Comparison of ENCODE assay signal across 18 mouse cellular contexts in genomic region chr6:51036956-51037355, GRCm38 (mm10).
DNase-seq lines count a peak whose midpoint lies in the region; ATAC-seq and TF ChIP-seq lines count a peak whose summit lies in the region.
"Had no signal": no experiment of that assay in that cellular context is flagged by ENCODE, and none has a peak within 500 bp of the region (broad histone marks: within the 10 kb centered on the region; RNA-seq: fewer than 3 reads in every experiment).

No protein-coding gene starts in this region.

- no peak overlapping the region for H3K9ac ChIP-seq in kidney, embryonic 15.5 days
- no peak overlapping the region for H3K9ac ChIP-seq in stomach, embryonic 14.5 days (replicated peaks; ENCODE audit: low read depth, low read length)
- H3K9ac ChIP-seq in stomach, postnatal 0 days (ENCODE audit: low read length): no peak overlapping the region
- H3K9ac ChIP-seq: limb, embryonic 13.5 days; neural tube, embryonic 15.5 days had no signal

- TF ChIP-seq CTCF in stomach, postnatal 0 days (IDR thresholded peaks at IDR 0.05; ENCODE audit: low read depth): no peak

- H3K4me1 ChIP-seq in heart, embryonic 10.5 days: peaks cover 9% of the 10 kb centered on the region
- H3K4me1 ChIP-seq in kidney, embryonic 15.5 days: peaks cover 37% of the 10 kb centered on the region
- peaks cover 4% of the 10 kb centered on the region; the same call in 1 of the 2 replicates for H3K4me1 ChIP-seq in stomach, embryonic 14.5 days (ENCODE audit: control insufficient read depth, insufficient read depth, low read length)
- no peaks in the 10 kb centered on the region for H3K4me1 ChIP-seq in stomach, postnatal 0 days (replicated peaks; ENCODE audit: control insufficient read depth, insufficient read depth)

- no peaks in the 10 kb centered on the region for H3K27me3 ChIP-seq in heart, embryonic 10.5 days (ENCODE audit: insufficient read depth, poor library complexity, severe bottlenecking)
- peaks cover 4% of the 10 kb centered on the region; the same call in 1 of the 2 replicates for H3K27me3 ChIP-seq in kidney, embryonic 15.5 days
- no peaks in the 10 kb centered on the region for H3K27me3 ChIP-seq in stomach, embryonic 14.5 days (ENCODE audit: control insufficient read depth, insufficient read depth, low read length)
- no peaks in the 10 kb centered on the region for H3K27me3 ChIP-seq in stomach, postnatal 0 days (ENCODE audit: control insufficient read depth, insufficient read depth, low read length)
- H3K27me3 ChIP-seq: neural tube, embryonic 15.5 days; Patski had no signal

- H3K36me3 ChIP-seq in heart, embryonic 10.5 days: no peaks in the 10 kb centered on the region
- H3K36me3 ChIP-seq in kidney, embryonic 15.5 days: no peaks in the 10 kb centered on the region
- no peaks in the 10 kb centered on the region for H3K36me3 ChIP-seq in stomach, embryonic 14.5 days (ENCODE audit: control insufficient read depth, insufficient read depth, low read length)
- H3K36me3 ChIP-seq in stomach, postnatal 0 days (ENCODE audit: control insufficient read depth, insufficient read depth, low read length): no peaks in the 10 kb centered on the region
- H3K36me3 ChIP-seq: forebrain, embryonic 10.5 days; limb, embryonic 13.5 days; midbrain, embryonic 10.5 days; neural tube, embryonic 15.5 days had no signal

- H3K4me3 ChIP-seq in heart, embryonic 10.5 days: no peak overlapping the region
- no peak overlapping the region for H3K4me3 ChIP-seq in kidney, embryonic 15.5 days (replicated peaks)
- H3K4me3 ChIP-seq in stomach, embryonic 14.5 days (ENCODE audit: low read depth, low read length): no peak overlapping the region
- H3K4me3 ChIP-seq in stomach, postnatal 0 days (ENCODE audit: low read depth, low read length): no peak overlapping the region
- H3K4me3 ChIP-seq: forebrain, embryonic 10.5 days; layer of hippocampus, adult 2 months; left cerebral cortex, adult 2 months; limb, embryonic 13.5 days; midbrain, embryonic 10.5 days; neural tube, embryonic 15.5 days had no signal

- DNase-seq in heart, adult 11 months: peak; percentile 46
- DNase-seq in heart, embryonic 10.5 days (ENCODE audit: low spot score): no peak
- no peak for DNase-seq in kidney, postnatal 10 days
- no peak for DNase-seq in stomach, postnatal 0 days (ENCODE audit: low spot score)
- no peak for DNase-seq in left cerebral cortex, postnatal 25 days (ENCODE audit: low spot score in 2 of 2)
- DNase-seq: cerebellum, postnatal 10 days; thymus, postnatal 36 days had no signal

- no peak for ATAC-seq in kidney, embryonic 15.5 days (replicated peaks; ENCODE audit: low FRiP score)
- no peak for ATAC-seq in stomach, embryonic 14.5 days (ENCODE audit: insufficient number of reproducible peaks, insufficient read depth, low FRiP score, low read depth)
- ATAC-seq in stomach, postnatal 0 days (ENCODE audit: low FRiP score, low TSS enrichment): no peak
- no peak for ATAC-seq in frontal cortex, adult (ENCODE audit: low TSS enrichment)
- ATAC-seq: inflammation-experienced regulatory T-cells, adult 6 months; Patski had no signal

- H3K4me2 ChIP-seq in kidney, embryonic 15.5 days: no peak overlapping the region
- H3K4me2 ChIP-seq in stomach, embryonic 14.5 days (replicated peaks; ENCODE audit: low read depth, low read length): no peak overlapping the region
- no peak overlapping the region for H3K4me2 ChIP-seq in stomach, postnatal 0 days (replicated peaks; ENCODE audit: low read depth)
- H3K4me2 ChIP-seq: limb, embryonic 13.5 days; neural tube, embryonic 15.5 days had no signal

- no peaks in the 10 kb centered on the region for H3K9me3 ChIP-seq in heart, embryonic 10.5 days
- H3K9me3 ChIP-seq in kidney, embryonic 15.5 days (replicated peaks): no peaks in the 10 kb centered on the region
- H3K9me3 ChIP-seq in stomach, embryonic 14.5 days (ENCODE audit: control insufficient read depth, low read depth, low read length): no peaks in the 10 kb centered on the region
- no peaks in the 10 kb centered on the region for H3K9me3 ChIP-seq in stomach, postnatal 0 days (ENCODE audit: control insufficient read depth, low read length)
- H3K9me3 ChIP-seq: forebrain, embryonic 10.5 days; limb, embryonic 13.5 days; midbrain, embryonic 10.5 days; neural tube, embryonic 15.5 days had no signal

- intact Hi-C loops in left cerebral cortex, postnatal 25 days (cut with DNase I): no loop called here

- TF ChIP-seq EP300 in stomach, postnatal 0 days (optimal IDR thresholded peaks at IDR 0.05): no peak

- 72% methylated on average over 4 of the region's 4 CpGs for WGBS in heart, embryonic 10.5 days
- 51% methylated on average over 4 of the region's 4 CpGs for WGBS in kidney, embryonic 15.5 days
- WGBS in stomach, embryonic 14.5 days: 47% methylated on average over 4 of the region's 4 CpGs
- 44% methylated on average over 4 of the region's 4 CpGs for WGBS in stomach, postnatal 0 days

- H3K27ac ChIP-seq in heart, embryonic 10.5 days: no peak overlapping the region
- H3K27ac ChIP-seq in kidney, embryonic 15.5 days: peak overlapping the region; percentile 81
- peak overlapping the region; percentile 34; the same call in 1 of the 2 replicates for H3K27ac ChIP-seq in stomach, embryonic 14.5 days (ENCODE audit: low read length)
- no peak overlapping the region for H3K27ac ChIP-seq in stomach, postnatal 0 days (replicated peaks)
- H3K27ac ChIP-seq: forebrain, embryonic 10.5 days; layer of hippocampus, adult 2 months; left cerebral cortex, adult 2 months; limb, embryonic 13.5 days; neural tube, embryonic 15.5 days had no signal

Comparison
In these comparisons a context has a peak if more than half of its experiments do, and no peak if none do; other contexts are left out.
1. H3K27ac ChIP-seq: peak in kidney, embryonic 15.5 days (single experiment) and stomach, embryonic 14.5 days (single experiment); none in heart, embryonic 10.5 days (single experiment) and stomach, postnatal 0 days (single experiment).